Mouse (Mus musculus): ENCODE data around the gene Olfm2. TPM values are rescaled to one million over a fixed set of nuclear protein-coding genes. Genes with fewer than 3 reads are reported as not detected.

Gene Olfm2
- total and polyA plus RNA-seq, 3 experiments = 0.08 to 0.47 TPM; not detected in 1

DNA sequence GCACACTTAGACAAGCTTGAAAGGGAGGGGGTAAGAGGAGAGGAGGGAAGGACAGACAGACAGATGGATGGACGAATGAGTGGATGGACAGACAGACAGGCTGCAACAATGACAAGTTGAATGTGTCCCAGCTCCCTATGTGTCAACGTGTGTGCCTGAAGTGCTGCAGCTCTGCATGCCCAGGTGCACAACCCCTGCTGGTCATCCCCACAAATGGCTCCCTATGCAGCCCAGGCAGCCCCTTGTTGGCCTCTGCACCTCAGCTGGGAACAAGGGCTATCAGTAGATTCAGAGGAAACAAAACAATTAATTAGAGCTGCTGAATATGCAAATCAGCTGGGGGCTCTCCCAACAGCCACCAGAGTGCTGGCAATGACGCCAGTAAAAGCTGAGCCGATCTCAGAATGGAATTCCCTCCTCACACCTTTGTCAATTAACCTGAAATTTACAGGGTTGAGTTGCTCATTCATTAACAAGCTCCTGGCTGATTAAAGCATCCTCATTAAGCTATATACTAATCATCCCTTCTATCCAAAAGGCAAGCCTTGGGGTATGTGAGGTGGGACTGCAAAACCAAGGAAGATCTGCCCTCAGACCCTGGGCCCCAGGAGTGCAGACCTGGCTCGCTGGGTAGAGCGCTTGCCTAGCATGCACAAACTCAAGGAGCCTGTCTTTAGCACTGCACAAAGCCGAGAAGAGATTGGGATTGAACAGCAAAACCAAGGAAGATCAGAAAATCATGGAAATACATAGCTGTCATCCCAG is 16.2 kb upstream of the Olfm2 start:
- no peak for DNase-seq (ENCODE audit: extremely low read depth)
- Histone ChIP-seq H3K9ac (ENCODE audit: insufficient read depth, low read depth) (no peak overlapping the region), H3K27me3 (replicated peaks) (peaks cover 27% of the 10 kb centered on the region), H3K36me3 (replicated peaks in 1 of 2; ENCODE audit: control insufficient read depth in 1 of 2, insufficient read depth in 1 of 2, low read length in 1 of 2) (no peaks in the 10 kb centered on the region), H3K27ac (ENCODE audit: insufficient read depth, low read depth) (no peak overlapping the region), H3K4me3 (replicated peaks in 1 of 3; ENCODE audit: low read depth in 2 of 3, low read length in 2 of 3, poor library complexity in 1 of 3) (no peak overlapping the region), H3K79me2 (replicated peaks; ENCODE audit: control insufficient read depth, extremely low read depth, insufficient read depth, poor library complexity, severe bottlenecking) (no peaks in the 10 kb centered on the region), H3K4me1 (ENCODE audit: control insufficient read depth in 1 of 2, insufficient read depth in 2 of 2) (peaks cover 9 to 29% of the 10 kb centered on the region in 2 experiments), H3K9me3 (replicated peaks; ENCODE audit: low read length) (no peaks in the 10 kb centered on the region), H3K4me2 (ENCODE audit: insufficient read depth, low read depth, poor library complexity, severe bottlenecking) (no peak overlapping the region)
- dilution Hi-C loops (cut with MboI; ENCODE audit: extremely low pct_ligation_motif_present, extremely low pct_unique_long_range_greater_than_20kb, low sequenced_read_pairs) = no loop called here
- TF ChIP-seq ZMIZ1 (IDR thresholded peaks at IDR 0.05; ENCODE audit: low read depth, low read length) (no peak), POLR2AphosphoS2 (IDR thresholded peaks at IDR 0.05; ENCODE audit: low read depth, low read length) (no peak), MEF2A (IDR thresholded peaks at IDR 0.05; ENCODE audit: borderline replicate concordance, low read depth, low read length) (no peak), POLR2A (IDR thresholded peaks at IDR 0.05; ENCODE audit: low read depth, low read length) (no peak), E2F4 (IDR thresholded peaks at IDR 0.05; ENCODE audit: insufficient replicate concordance, low read depth, low read length) (no peak), RCOR1 (conservative IDR thresholded peaks at IDR 0.05; ENCODE audit: low read depth, low read length) (no peak), EP300 (IDR thresholded peaks at IDR 0.05; ENCODE audit: low read length) (no peak), ELF1 (IDR thresholded peaks at IDR 0.05; ENCODE audit: low read depth, low read length) (no peak), ZKSCAN1 (IDR thresholded peaks at IDR 0.05; ENCODE audit: borderline replicate concordance, low read depth, low read length) (no peak), IRF4 (IDR thresholded peaks at IDR 0.05; ENCODE audit: low read depth, low read length) (no peak), GABPA (IDR thresholded peaks at IDR 0.05; ENCODE audit: insufficient replicate concordance, low read depth, low read length) (no peak), MYC (IDR thresholded peaks at IDR 0.05; ENCODE audit: low read depth, low read length) (no peak), ETS1 (conservative IDR thresholded peaks at IDR 0.05; ENCODE audit: low read depth, low read length) (no peak), UBTF (IDR thresholded peaks at IDR 0.05; ENCODE audit: low read depth, low read length) (no peak), NELFE (IDR thresholded peaks at IDR 0.05; ENCODE audit: low read depth, low read length) (no peak)
- in situ Hi-C loops (cut with MboI; ENCODE audit: low pct_ligation_motif_present, low pct_unique_long_range_greater_than_20kb, low sequenced_read_pairs) = no loop called here

DNA sequence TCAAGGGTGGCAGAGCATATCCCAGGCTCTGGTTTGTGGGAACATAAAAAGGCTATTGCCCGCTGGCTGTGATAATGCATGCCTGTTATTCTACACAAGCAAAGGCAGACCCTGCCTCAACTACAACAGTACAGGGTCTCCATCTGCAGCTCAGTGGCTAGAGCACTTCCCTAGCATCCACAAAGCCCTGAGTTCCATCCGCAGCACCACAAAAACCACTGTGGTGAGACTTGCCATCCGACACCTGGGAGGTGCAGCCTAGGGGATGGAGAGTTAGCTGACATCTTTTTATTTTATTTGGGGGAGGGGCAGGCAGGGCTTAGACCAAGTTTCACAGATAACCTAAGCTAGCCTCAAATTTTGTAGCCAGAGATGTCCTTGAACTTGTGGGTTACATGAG is 15.2 kb upstream of the Olfm2 start:
- no peak overlapping the region for H3K4me3 ChIP-seq (replicated peaks in 1 of 3; ENCODE audit: low read depth in 2 of 3, low read length in 2 of 3, poor library complexity in 1 of 3)
- no peaks in the 10 kb centered on the region for H3K36me3 ChIP-seq (replicated peaks in 1 of 2; ENCODE audit: control insufficient read depth in 1 of 2, insufficient read depth in 1 of 2, low read length in 1 of 2)
- dilution Hi-C loops (cut with MboI; ENCODE audit: extremely low pct_ligation_motif_present, extremely low pct_unique_long_range_greater_than_20kb, low sequenced_read_pairs) = no loop called here
- H3K79me2 ChIP-seq (replicated peaks; ENCODE audit: control insufficient read depth, extremely low read depth, insufficient read depth, poor library complexity, severe bottlenecking) = no peaks in the 10 kb centered on the region
- in situ Hi-C loops (cut with MboI; ENCODE audit: low pct_ligation_motif_present, low pct_unique_long_range_greater_than_20kb, low sequenced_read_pairs) = no loop called here
- H3K27me3 ChIP-seq (replicated peaks) = peaks cover 23% of the 10 kb centered on the region
- H3K9me3 ChIP-seq (replicated peaks; ENCODE audit: low read length) = no peaks in the 10 kb centered on the region
- peaks cover 6 to 21% of the 10 kb centered on the region in 2 experiments for H3K4me1 ChIP-seq (ENCODE audit: control insufficient read depth in 1 of 2, insufficient read depth in 2 of 2)
- DNase-seq (ENCODE audit: extremely low read depth) = no peak
- H3K27ac ChIP-seq (ENCODE audit: insufficient read depth, low read depth) = no peak overlapping the region
- no peak overlapping the region for H3K9ac ChIP-seq (ENCODE audit: insufficient read depth, low read depth)
- no peak for TF ChIP-seq TCF12 (IDR thresholded peaks at IDR 0.05; ENCODE audit: low read depth, low read length)
- no peak overlapping the region for H3K4me2 ChIP-seq (ENCODE audit: insufficient read depth, low read depth, poor library complexity, severe bottlenecking)
